Mouse (Mus musculus): ENCODE measurements around the gene Ppp1r14c. TPM values are rescaled to one million over a fixed set of nuclear protein-coding genes. Genes with fewer than 3 reads are reported as not detected.

Gene Ppp1r14c
- polyA plus RNA-seq, 1 experiment from 2014 or later: 2.4 TPM

DNA sequence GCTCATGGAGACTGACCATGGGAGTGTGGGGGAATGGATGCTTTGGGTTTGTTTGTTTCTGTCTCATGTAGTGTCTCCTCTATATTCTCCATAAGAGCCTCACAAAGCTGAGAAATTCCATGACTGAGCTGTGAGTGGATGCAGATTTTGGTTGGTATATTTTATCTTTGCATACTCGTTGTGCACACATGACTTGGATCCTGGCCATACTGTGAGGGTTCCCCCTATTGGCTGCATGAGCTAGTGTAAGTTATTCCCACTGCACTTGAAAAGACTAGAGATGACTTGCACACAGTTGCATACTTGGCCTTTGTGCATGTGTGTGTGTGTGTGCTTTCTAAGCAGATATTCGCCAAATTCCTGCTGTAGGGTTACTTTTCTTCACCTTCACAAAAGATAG, 40.4 kb downstream of the Ppp1r14c start:
- no peaks in the 10 kb centered on the region for H3K36me3 ChIP-seq (replicated peaks)
- 0 out of 2 replicates have a peak, but pooled peaks cover 5% of the 10 kb centered on the region for H3K4me1 ChIP-seq
- DNase-seq (ENCODE audit: low spot score): no peak
- no peaks in the 10 kb centered on the region for H3K27me3 ChIP-seq (replicated peaks; ENCODE audit: low read depth, poor library complexity, severe bottlenecking)
- H3K9me3 ChIP-seq: no peaks in the 10 kb centered on the region
- no peak overlapping the region for H3K4me3 ChIP-seq
- H3K27ac ChIP-seq (replicated peaks): no peak overlapping the region
- WGBS: 79% methylated on average over 2 of the region's 2 CpGs

DNA sequence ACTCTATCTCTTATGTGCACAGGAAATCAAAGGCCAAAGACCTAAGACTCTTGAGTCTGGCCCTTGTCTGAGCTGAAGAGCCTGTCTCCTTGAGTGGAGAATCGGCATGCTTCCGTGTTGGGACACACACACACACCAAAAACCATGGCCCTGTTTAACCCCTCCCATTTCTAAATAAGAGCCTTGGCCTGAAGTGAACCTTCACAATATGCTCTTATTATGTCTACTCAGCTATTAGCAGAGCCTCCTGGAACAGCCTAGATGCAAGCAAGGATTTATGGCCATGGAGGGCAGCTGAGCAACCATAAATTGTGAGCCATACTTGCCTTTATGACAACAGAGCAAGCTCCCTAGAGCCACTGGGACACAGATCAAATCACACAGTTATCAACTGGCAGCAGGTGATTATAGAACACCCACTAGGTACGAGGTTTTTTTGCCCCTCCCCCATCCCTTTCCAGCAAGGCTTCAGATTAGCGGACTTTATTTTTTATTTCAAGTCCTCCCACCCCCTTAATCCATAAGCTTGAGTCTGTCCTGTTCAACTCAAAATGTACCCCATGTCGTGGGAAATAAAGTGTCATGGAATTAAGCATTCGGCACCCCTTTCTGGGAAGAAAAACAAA, 42.3 kb downstream of the Ppp1r14c start:
- H3K36me3 ChIP-seq (replicated peaks): no peaks in the 10 kb centered on the region
- DNase-seq (ENCODE audit: low spot score): no peak
- H3K27me3 ChIP-seq (replicated peaks; ENCODE audit: low read depth, poor library complexity, severe bottlenecking): no peaks in the 10 kb centered on the region
- no peaks in the 10 kb centered on the region for H3K9me3 ChIP-seq
- H3K4me3 ChIP-seq: no peak overlapping the region
- no peak overlapping the region for H3K27ac ChIP-seq (replicated peaks)
- 0 out of 2 replicates have a peak, but pooled peaks cover 5% of the 10 kb centered on the region for H3K4me1 ChIP-seq
- 68% methylated on average over 6 of the region's 6 CpGs for WGBS

DNA sequence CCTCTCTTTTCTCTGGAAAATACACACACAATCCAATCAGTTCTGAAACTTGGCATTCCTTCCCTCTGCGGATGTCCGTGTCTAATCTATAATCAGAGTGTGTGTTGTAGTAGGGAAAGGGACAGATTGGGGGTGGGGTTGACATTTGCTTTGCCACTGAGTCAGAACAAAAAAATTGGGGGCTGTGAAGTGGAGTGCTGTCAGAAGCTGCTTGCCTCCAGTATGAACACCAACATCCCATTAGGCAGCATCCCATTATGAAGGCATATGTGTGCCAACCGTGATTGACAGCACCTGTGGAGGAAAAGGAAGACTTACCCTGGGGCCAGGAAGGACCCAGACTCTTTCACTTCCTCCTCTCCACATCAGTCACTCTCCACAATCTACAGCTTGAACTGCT, 42.8 kb downstream of the Ppp1r14c start:
- no peak for DNase-seq (ENCODE audit: low spot score)
- H3K4me1 ChIP-seq: 0 out of 2 replicates have a peak, but pooled peaks cover 5% of the 10 kb centered on the region
- H3K4me3 ChIP-seq: no peak overlapping the region
- 45% methylated on average over 3 of the region's 3 CpGs for WGBS
- no peaks in the 10 kb centered on the region for H3K9me3 ChIP-seq
- H3K27ac ChIP-seq (replicated peaks): no peak overlapping the region
- H3K27me3 ChIP-seq (replicated peaks; ENCODE audit: low read depth, poor library complexity, severe bottlenecking): no peaks in the 10 kb centered on the region
- no peaks in the 10 kb centered on the region for H3K36me3 ChIP-seq (replicated peaks)

DNA sequence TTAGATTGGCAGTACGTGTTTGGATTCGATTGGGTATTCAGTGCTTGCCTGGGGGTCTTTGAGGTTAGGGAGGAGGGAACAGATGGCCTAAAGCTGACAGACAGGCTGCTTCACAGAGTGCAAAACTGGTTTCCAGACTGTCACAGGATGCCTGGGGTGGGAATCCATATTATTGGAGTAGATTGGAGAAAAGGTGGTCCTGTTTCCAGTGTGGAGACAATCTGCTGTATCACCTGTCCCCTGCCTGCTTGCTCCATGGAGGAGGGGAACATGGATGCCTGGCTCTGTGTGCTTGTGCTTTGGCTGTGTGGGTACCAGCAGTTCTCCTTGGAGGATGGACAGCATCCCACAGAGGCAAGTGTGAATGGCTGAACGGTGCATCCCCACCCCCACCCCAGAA, 45.4 kb downstream of the Ppp1r14c start:
- H3K27ac ChIP-seq (replicated peaks): no peak overlapping the region
- no peak for DNase-seq (ENCODE audit: low spot score)
- H3K9me3 ChIP-seq: no peaks in the 10 kb centered on the region
- H3K4me3 ChIP-seq: no peak overlapping the region
- 71% methylated on average over 3 of the region's 3 CpGs for WGBS
- peaks cover 10% of the 10 kb centered on the region for H3K4me1 ChIP-seq
- no peaks in the 10 kb centered on the region for H3K36me3 ChIP-seq (replicated peaks)
- H3K27me3 ChIP-seq (replicated peaks; ENCODE audit: low read depth, poor library complexity, severe bottlenecking): no peaks in the 10 kb centered on the region

DNA sequence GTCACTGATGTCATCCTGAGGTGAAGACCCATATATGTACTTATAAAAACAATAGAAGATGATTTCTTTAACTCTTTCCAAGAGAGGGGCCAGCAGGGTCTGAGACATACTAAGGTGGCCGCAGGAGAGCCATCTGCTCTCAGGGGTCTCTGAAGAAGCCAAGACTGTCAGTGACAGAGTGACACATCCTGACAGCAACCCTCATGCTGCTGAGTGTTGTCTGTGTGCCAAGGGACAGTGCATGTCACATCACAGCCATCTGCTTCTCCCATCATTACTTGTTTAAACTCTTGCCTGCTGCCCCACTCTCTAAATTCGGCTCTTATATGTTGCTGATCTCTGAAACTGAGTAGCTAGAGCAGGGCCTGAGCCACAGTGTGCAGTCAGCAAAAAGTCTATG, 45.8 kb downstream of the Ppp1r14c start:
- no peak for DNase-seq (ENCODE audit: low spot score)
- Histone ChIP-seq H3K27ac (replicated peaks) (no peak overlapping the region), H3K4me1 (peaks cover 14% of the 10 kb centered on the region), H3K36me3 (replicated peaks) (no peaks in the 10 kb centered on the region), H3K4me3 (no peak overlapping the region), H3K27me3 (replicated peaks; ENCODE audit: low read depth, poor library complexity, severe bottlenecking) (no peaks in the 10 kb centered on the region), H3K9me3 (no peaks in the 10 kb centered on the region)
- WGBS: 75% methylated on average over 2 of the region's 2 CpGs

DNA sequence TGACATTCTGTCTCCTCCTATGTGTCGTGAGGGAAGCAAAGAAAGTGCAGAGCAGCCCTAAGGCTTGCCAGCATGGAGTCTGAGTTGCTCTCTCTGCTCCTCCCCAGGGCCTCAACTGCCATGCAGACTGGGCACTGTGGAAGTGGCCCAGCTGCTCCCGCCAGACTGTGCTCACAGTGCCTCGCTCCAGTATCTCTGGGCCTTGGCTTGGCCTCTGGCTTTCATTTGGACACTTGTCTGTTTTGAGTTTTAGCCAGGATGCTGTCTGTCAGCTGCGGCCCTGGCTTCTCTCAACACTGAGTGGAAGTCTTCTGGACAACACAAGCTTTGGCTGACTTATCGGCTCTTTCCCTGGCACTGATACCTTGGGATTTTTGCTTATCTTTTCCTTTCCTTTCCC, 49.0 kb downstream of the Ppp1r14c start:
- H3K4me1 ChIP-seq: peaks cover 12% of the 10 kb centered on the region
- WGBS: 67% methylated on average over 5 of the region's 5 CpGs
- H3K9me3 ChIP-seq: no peaks in the 10 kb centered on the region
- no peaks in the 10 kb centered on the region for H3K36me3 ChIP-seq (replicated peaks)
- peak; percentile 10 for DNase-seq (ENCODE audit: low spot score)
- no peak overlapping the region for H3K27ac ChIP-seq (replicated peaks)
- H3K27me3 ChIP-seq (replicated peaks; ENCODE audit: low read depth, poor library complexity, severe bottlenecking): no peaks in the 10 kb centered on the region
- no peak overlapping the region for H3K4me3 ChIP-seq

DNA sequence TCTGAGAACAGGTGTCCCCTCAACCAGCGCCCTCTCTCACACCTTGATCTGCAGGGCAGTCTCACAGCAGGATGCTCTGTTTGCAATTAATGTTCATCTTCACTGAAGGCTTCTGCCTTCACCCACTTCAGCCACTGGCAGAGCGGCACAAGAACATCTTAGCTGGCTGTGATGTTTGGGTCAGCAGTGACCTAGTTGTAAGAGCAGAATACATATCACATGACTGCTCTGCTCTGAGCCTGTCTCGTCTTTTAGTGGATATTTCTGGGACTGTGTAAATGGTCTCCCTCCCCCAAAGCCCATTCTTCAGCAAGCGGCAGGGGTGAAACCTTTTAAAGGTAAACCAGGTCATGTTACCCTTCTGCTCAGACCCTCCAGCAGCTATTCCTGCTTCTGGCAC, 50.7 kb downstream of the Ppp1r14c start:
- no peaks in the 10 kb centered on the region for H3K27me3 ChIP-seq (replicated peaks; ENCODE audit: low read depth, poor library complexity, severe bottlenecking)
- WGBS: 60% methylated on average over 4 of the region's 4 CpGs

DNA sequence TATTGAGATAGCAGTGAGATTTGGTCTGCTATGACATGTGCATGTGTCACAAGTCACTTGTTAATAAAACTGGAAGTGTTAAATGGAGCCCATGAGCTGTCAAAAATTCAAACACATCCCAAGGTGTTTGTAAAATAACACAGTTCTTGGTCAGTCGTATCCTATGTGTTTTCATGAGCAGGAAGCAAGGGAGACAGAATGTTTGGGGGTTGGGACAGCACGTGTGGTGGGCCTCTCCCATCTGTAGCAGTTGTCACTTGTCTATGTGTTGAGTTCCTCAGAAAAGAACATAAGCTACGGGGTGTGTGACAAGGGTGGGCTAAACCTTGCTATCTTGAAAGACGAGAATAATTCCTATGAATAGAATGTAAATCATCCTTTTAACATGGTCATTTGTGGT, 51.6 kb downstream of the Ppp1r14c start:
- no peaks in the 10 kb centered on the region for H3K36me3 ChIP-seq (replicated peaks)
- no peak overlapping the region for H3K4me3 ChIP-seq
- H3K4me1 ChIP-seq: peaks cover 12% of the 10 kb centered on the region
- H3K27me3 ChIP-seq (replicated peaks; ENCODE audit: low read depth, poor library complexity, severe bottlenecking): no peaks in the 10 kb centered on the region
- no peaks in the 10 kb centered on the region for H3K9me3 ChIP-seq
- no peak overlapping the region for H3K27ac ChIP-seq (replicated peaks)
- DNase-seq (ENCODE audit: low spot score): no peak
- 80% methylated on average over 4 of the region's 4 CpGs for WGBS

More for the DNA sequence above, 50.7 kb downstream of the Ppp1r14c start:
- Histone ChIP-seq H3K27ac (replicated peaks) (no peak overlapping the region), H3K36me3 (replicated peaks) (no peaks in the 10 kb centered on the region), H3K4me3 (no peak overlapping the region), H3K4me1 (peaks cover 12% of the 10 kb centered on the region), H3K9me3 (no peaks in the 10 kb centered on the region)
- DNase-seq (ENCODE audit: low spot score): no peak

DNA sequence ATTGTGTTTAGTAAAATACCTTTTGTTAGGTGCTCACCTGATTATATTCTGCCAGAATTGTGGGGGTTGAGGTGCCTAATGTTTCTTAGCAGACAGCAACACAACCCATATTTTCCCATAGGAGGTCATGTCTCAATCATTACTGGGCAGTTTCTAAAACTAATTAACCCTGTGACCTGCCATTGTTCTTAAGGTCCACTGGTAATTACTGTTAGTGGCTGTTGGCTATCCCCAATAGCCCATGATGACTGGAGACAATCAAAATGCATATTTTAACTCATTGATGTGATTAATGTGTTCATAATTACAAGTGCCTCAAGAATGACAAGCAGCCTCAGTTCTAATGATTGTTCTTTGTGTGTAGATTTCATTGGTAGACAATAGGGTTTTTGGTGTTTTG, 58.2 kb downstream of the Ppp1r14c start:
- Histone ChIP-seq H3K4me1 (no peaks in the 10 kb centered on the region), H3K27ac (replicated peaks) (no peak overlapping the region), H3K27me3 (replicated peaks; ENCODE audit: low read depth, poor library complexity, severe bottlenecking) (no peaks in the 10 kb centered on the region), H3K4me3 (no peak overlapping the region), H3K9me3 (no peaks in the 10 kb centered on the region), H3K36me3 (replicated peaks) (no peaks in the 10 kb centered on the region)
- DNase-seq (ENCODE audit: low spot score): no peak

DNA sequence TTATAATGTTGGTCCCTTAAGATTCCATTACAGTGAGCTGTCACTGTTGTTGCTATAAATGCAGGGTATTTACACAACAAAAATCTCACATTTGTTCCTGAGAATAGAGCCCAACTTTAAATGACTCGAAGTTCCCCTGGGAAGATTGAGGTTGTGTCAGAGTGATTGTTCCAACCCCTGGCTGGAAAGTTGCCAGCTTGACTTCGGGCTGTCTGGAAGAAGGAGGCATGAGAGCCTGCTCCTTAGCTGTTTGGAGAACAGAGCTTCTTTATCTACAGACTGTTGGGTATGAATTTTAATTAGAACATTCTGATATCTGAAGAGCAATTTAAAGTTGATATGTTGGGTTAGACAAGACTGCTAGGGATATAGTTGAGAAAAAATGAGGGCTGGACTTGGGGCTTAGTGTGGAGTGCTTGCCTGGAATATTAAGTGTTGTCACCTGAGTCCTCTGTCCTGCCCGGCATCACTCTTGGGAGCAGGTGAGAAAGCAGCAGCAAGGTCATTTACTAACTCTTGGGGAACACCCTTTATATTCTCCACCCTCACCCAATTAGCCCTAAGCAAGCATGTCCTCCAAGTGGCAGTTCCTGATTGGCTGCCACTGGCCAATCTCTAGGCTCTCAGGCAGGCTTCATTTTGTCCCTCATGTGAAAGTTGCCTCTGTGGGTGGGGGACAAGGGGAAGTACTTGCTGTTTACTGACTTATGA, 62.0 kb downstream of the Ppp1r14c start:
- Histone ChIP-seq H3K9me3 (no peaks in the 10 kb centered on the region), H3K4me3 (no peak overlapping the region), H3K27me3 (replicated peaks; ENCODE audit: low read depth, poor library complexity, severe bottlenecking) (no peaks in the 10 kb centered on the region), H3K4me1 (no peaks in the 10 kb centered on the region), H3K27ac (replicated peaks) (no peak overlapping the region), H3K36me3 (replicated peaks) (no peaks in the 10 kb centered on the region)
- DNase-seq (ENCODE audit: low spot score): no peak
- 81% methylated on average over 3 of the region's 3 CpGs for WGBS

DNA sequence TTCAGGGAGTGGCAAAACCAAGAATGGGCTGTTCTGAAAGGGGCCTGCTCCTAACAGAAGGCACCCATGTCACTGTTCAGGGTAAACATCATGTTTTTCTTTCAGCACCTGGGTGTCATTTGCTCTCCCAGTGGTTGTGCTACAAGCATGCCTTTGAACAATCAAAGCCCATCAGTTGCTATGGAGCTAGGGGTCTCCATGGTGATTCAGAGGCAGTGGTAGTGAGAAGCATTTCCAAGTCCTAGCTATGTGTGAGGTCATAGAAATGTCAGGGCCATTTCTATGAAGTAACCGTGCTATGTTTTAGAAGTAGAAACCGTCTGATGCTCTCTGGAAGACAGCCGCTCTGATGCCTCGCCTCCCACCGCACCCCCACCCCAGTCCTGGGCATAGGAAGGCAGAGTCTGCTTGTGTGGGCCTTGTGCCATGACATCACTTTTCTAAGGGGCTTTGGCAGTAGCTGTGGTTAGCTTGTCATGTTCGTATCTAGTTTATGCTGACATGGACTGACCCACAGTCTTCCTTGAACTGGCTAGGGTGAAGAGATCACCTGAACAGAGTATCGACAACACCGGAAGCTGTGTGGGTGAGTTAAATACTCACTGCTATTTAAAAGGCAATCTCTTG, 69.1 kb downstream of the Ppp1r14c start:
- Histone ChIP-seq H3K4me1 (no peaks in the 10 kb centered on the region), H3K4me3 (no peak overlapping the region), H3K27ac (replicated peaks) (no peak overlapping the region), H3K9me3 (peaks cover 14% of the 10 kb centered on the region; the same call in 1 of the 2 replicates), H3K27me3 (replicated peaks; ENCODE audit: low read depth, poor library complexity, severe bottlenecking) (no peaks in the 10 kb centered on the region), H3K36me3 (replicated peaks) (no peaks in the 10 kb centered on the region)
- DNase-seq (ENCODE audit: low spot score): no peak
- 93% methylated on average over 8 of the region's 8 CpGs for WGBS

DNA sequence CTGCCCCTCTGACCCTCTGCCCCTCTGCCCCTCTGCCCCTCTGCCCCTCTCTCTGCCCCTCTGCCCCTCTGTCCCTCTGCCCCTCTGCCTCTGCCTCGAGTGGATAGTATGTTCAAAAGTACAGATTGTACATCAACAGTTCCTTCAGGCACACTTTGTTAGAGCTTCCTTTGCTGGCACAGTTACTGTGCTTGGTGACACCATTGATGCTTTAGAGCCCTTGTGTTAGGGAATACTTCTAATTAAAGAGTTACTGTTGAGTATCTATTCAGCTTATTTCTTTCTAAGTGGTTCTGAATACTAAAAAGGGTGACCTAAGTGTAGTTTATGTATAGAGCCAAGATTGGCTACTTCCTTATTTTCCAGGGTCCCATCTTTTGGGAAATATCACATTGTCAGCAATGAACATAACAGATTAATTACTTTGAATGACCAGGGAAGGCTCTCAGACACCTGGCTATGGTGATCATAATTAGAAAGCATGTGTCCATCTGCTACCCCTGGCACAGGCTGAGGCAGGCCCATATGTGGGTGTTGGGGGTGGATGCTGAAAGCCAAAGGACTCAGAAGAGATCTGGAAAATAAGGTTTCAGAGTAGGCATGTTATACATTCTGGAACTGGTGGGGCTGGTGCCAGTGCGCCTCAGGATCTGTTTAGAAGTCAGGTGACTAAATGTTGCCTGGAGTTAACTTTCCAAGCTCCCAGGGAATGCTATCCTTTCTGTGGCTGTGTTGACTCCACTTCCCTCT, 75.0 kb downstream of the Ppp1r14c start:
- no peaks in the 10 kb centered on the region for H3K36me3 ChIP-seq (replicated peaks)
- H3K27ac ChIP-seq (replicated peaks): no peak overlapping the region
- no peaks in the 10 kb centered on the region for H3K4me1 ChIP-seq
- H3K27me3 ChIP-seq (replicated peaks; ENCODE audit: low read depth, poor library complexity, severe bottlenecking): no peaks in the 10 kb centered on the region
- 62% methylated on average over 2 of the region's 2 CpGs for WGBS
- H3K4me3 ChIP-seq: no peak overlapping the region
- no peak for DNase-seq (ENCODE audit: low spot score)
- H3K9me3 ChIP-seq: peaks cover 2% of the 10 kb centered on the region; the same call in 1 of the 2 replicates
